Mouse (Mus musculus) spleen, adult 2 months (tissue): ENCODE measurements at regions not wholly inside any gene's neighbourhood (a gene's known extent, or its start where the extent isn't known, plus 50 kb on each side); places are given as distances from the start of the nearest gene placed in this dataset.

Experiments used
- DNase-seq, 2 experiments: peaks; one replicate each; pipeline versions ENCODE4 v3.0.0 to v3.0.0-alpha.2; 2012 to 2021; ENCODE audit warnings: low spot score in 2 of 2, low read depth in 1 of 2
- H3K27ac ChIP-seq: fragments of 200-500 bp; 2 replicates; pipeline ENCODE4 v1.5.1; 2012; ENCODE audit warnings: low read length, inconsistent platforms; ENCODE audit not compliant: insufficient read depth
- H3K27me3 ChIP-seq: fragments of 200-500 bp; 2 replicates; pipeline ENCODE4 v1.6.1; 2012; ENCODE audit warnings: mild to moderate bottlenecking, moderate library complexity, low read length, inconsistent platforms; ENCODE audit not compliant: control insufficient read depth, insufficient read depth
- H3K36me3 ChIP-seq: fragments of 200-500 bp; 2 replicates; pipeline ENCODE4 v1.6.1; 2012; ENCODE audit warnings: mild to moderate bottlenecking, low read length, inconsistent platforms; ENCODE audit not compliant: control insufficient read depth, insufficient read depth
- H3K4me1 ChIP-seq: fragments of 200-500 bp; 2 replicates; pipeline ENCODE4 v1.6.1; 2011; ENCODE audit warnings: inconsistent platforms; ENCODE audit not compliant: control insufficient read depth, insufficient read depth, insufficient read length
- H3K4me3 ChIP-seq: fragments of 200-500 bp; 2 replicates; pipeline ENCODE4 v1.5.1; 2011; ENCODE audit warnings: mild to moderate bottlenecking, inconsistent platforms; ENCODE audit not compliant: insufficient read depth, insufficient read length; ENCODE audit errors: extremely low read depth
- CTCF ChIP-seq: fragments of 200-500 bp; IDR thresholded peaks from 2 replicates; pipeline ENCODE4 v1.5.1; 2011; ENCODE audit warnings: mild to moderate bottlenecking, inconsistent platforms; ENCODE audit not compliant: insufficient read depth, insufficient read length, insufficient replicate concordance; ENCODE audit errors: extremely low read depth
- POLR2A ChIP-seq: fragments of 200-500 bp; IDR thresholded peaks from 2 replicates; pipeline ENCODE4 v1.6.1; 2011; ENCODE audit warnings: low read depth, low read length, inconsistent platforms
- WGBS: fragments of 180-500 bp; shearing (Covaris S2); methylation state at CpG from one replicate; pipeline ENCODE4 v1.1.7; 2018; 5-methylcytosine and 5-hydroxymethylcytosine counted together

GRCm38 (mm10) chr5:73885691-73886090 is 182.5 kb downstream of the Usp46 start:
- H3K27ac ChIP-seq: no peak overlapping the region
- DNase-seq: no peak
- H3K36me3 ChIP-seq: no peaks in the 10 kb centered on the region
- no peak for TF ChIP-seq POLR2A
- TF ChIP-seq CTCF: no peak
- no peak overlapping the region for H3K4me3 ChIP-seq
- no peaks in the 10 kb centered on the region for H3K4me1 ChIP-seq
- 94% methylated on average over 1 of the region's 1 CpGs for WGBS
- no peaks in the 10 kb centered on the region for H3K27me3 ChIP-seq

- no peak for DNase-seq
- no peaks in the 10 kb centered on the region for H3K4me1 ChIP-seq
These were observed 180.8 kb downstream of the Usp46 start for GRCm38 (mm10) chr5:73887306-73887958.

DNA sequence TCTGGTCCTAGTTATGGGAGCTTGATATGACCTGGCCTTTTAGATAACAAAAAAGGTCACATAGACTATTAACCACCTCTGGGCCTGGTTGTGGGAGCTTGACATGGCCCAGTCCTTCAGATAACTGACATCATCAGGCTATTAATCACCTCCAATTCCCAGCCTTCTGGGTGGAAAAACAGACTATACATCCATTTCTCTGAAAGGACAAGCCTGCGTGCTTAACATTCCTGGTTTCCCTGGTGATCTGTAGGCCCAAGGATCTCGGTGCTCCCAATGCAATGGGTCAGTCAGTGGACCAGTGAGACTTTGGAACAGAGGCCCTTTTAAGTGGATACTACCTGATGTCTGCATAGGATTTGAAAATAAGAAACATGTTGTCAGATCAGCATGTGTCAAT is 179.8 kb downstream of the Usp46 start:
- H3K4me1 ChIP-seq: no peaks in the 10 kb centered on the region
- WGBS: 91% methylated on average over 2 of the region's 2 CpGs

More at GRCm38 (mm10) chr5:73887306-73887958, 180.8 kb downstream of the Usp46 start:
- Histone ChIP-seq H3K27me3 (no peaks in the 10 kb centered on the region), H3K4me3 (no peak overlapping the region), H3K36me3 (no peaks in the 10 kb centered on the region), H3K27ac (no peak overlapping the region)
- WGBS: 86% methylated on average over 8 of the region's 8 CpGs
- TF ChIP-seq CTCF (no peak), POLR2A (no peak)

GRCm38 (mm10) chr5:73889342-73889741 is 178.9 kb downstream of the Usp46 start:
- 80% methylated on average over 1 of the region's 1 CpGs for WGBS
- TF ChIP-seq CTCF: no peak
- no peak for TF ChIP-seq POLR2A
- no peaks in the 10 kb centered on the region for H3K27me3 ChIP-seq
- H3K27ac ChIP-seq: no peak overlapping the region
- H3K4me3 ChIP-seq: no peak overlapping the region
- DNase-seq: no peak
- H3K36me3 ChIP-seq: no peaks in the 10 kb centered on the region
- no peaks in the 10 kb centered on the region for H3K4me1 ChIP-seq

More for the DNA sequence above, 179.8 kb downstream of the Usp46 start:
- Histone ChIP-seq H3K36me3 (no peaks in the 10 kb centered on the region), H3K27me3 (no peaks in the 10 kb centered on the region), H3K4me3 (no peak overlapping the region), H3K27ac (no peak overlapping the region)
- DNase-seq: no peak
- TF ChIP-seq POLR2A (no peak), CTCF (no peak)

DNA sequence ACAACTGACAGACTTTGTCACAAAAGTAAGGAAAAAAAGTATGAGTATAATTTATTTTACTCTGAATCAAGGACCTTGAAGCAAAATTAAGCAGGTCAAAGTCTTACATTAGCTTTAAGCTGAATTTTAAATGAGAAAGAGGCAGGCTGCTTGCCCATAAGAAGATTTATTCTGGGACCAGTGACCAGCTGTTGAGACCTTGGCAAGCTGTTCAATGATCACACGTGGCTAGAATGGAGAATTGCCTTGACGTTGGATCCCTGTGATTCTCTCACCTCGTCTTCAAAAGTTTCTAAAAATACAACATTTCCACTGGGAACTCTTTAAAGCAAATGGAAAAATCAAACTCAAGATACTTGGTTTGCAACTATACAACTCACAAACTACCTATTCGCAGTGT is 177.3 kb downstream of the Usp46 start:
- Histone ChIP-seq H3K27ac (no peak overlapping the region), H3K27me3 (no peaks in the 10 kb centered on the region), H3K4me3 (no peak overlapping the region), H3K36me3 (no peaks in the 10 kb centered on the region), H3K4me1 (no peaks in the 10 kb centered on the region)
- DNase-seq: no peak
- TF ChIP-seq CTCF (no peak), POLR2A (no peak)
- WGBS: 85% methylated on average over 4 of the region's 4 CpGs

GRCm38 (mm10) chr5:73891606-73892005 is 176.6 kb downstream of the Usp46 start:
- H3K4me3 ChIP-seq: no peak overlapping the region
- no peak overlapping the region; the same call in 1 of the 2 replicates for H3K27ac ChIP-seq
- DNase-seq: no peak
- TF ChIP-seq POLR2A: no peak
- no peak for TF ChIP-seq CTCF
- WGBS: 68% methylated on average over 11 of the region's 11 CpGs
- H3K27me3 ChIP-seq: no peaks in the 10 kb centered on the region
- no peaks in the 10 kb centered on the region for H3K4me1 ChIP-seq
- H3K36me3 ChIP-seq: no peaks in the 10 kb centered on the region

DNA sequence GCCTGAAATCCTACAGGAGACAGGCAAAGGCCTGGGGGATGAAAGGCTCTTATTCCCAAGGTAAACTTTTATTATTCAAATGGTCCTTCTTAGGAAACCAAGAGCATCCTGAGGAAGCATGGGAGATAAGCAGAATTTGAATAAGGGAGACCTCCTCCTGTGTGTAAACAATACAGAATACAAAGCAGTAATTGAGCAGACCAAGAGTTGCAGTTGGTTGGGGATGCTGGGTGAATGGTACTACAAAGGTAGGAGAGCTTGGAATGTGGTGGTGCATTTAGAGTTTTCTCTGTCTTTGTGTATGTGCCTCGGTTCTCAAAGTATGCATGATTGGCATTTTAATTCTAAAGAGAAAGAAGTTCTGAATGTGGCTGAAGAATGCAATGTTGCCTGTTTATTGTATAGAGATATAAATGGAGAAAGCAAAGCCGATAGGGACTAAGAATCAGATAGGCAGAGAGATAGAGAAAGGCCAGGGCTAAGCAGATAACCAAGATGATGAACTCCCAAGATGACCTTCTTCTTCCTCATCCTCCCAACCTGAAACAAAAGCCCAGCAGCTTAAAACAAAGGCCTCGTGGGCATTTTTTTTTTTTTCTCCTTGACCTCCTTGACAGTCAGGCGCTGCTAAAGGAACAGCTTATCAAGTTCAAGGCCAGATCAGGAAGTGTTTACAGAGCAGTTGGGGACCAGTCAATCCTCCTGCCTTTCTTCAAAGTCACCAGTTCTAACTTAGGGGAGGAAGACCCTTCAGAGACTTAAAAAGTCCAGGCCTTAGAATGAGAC is 175.6 kb downstream of the Usp46 start:
- Histone ChIP-seq H3K36me3 (no peaks in the 10 kb centered on the region), H3K4me1 (no peaks in the 10 kb centered on the region), H3K27ac (no peak overlapping the region), H3K27me3 (no peaks in the 10 kb centered on the region), H3K4me3 (no peak overlapping the region)
- no peak for TF ChIP-seq CTCF
- TF ChIP-seq POLR2A: no peak
- 66% methylated on average over 4 of the region's 4 CpGs for WGBS
- no peak for DNase-seq
